Mouse (Mus musculus) heart, adult 2 months (tissue): Measurements from ENCODE around the gene Kansl1.

Source experiments
- CTCF ChIP-seq: fragments of 200-600 bp; IDR thresholded peaks from 2 replicates; pipeline ENCODE4 v1.8.1; 2022; ENCODE audit warnings: antibody characterized with exemption, mild to moderate bottlenecking, moderate library complexity
- EP300 ChIP-seq: fragments of 200-500 bp; IDR thresholded peaks from 2 replicates; pipeline ENCODE4 v1.6.1; 2011; ENCODE audit warnings: low read depth, low read length, control low read depth; ENCODE audit not compliant: insufficient read depth
- POLR2A ChIP-seq: fragments of 200-500 bp; IDR thresholded peaks from 2 replicates; pipeline ENCODE4 v1.6.1; 2011; ENCODE audit warnings: mild to moderate bottlenecking, low read depth, low read length, control low read depth; ENCODE audit not compliant: insufficient read depth

DNA sequence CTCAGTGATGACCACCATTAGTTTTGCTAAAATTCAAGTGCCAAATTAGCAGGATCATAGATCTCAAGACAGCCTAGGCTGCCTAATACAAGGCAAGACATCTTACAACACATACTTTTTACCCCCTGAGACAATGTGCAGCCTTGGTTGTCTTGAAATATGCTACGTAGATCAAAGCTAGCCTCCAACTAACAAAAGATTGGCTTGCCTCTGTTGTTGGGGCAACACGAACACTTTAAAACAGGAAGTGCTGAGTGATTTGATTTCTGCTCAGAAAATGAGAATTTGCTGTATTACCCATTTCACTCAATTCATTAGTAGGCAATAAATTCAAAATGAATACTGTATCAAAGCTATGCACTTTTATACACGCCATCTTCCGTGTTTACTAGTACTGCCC lies 86.8 kb downstream of the Kansl1 start:
- TF ChIP-seq CTCF (no peak), POLR2A (no peak), EP300 (no peak)
